Mouse (Mus musculus) adrenal gland, adult (tissue): ENCODE data around the gene Olfr1426.
"Not testable (repeated sequence)": the region's sequence is repeated elsewhere in the genome, so short reads cannot be mapped to it uniquely, and the experiment has no call there.

Experiments
- DNase-seq, 2 experiments: peaks; one replicate each; pipeline ENCODE4 v3.0.0; 2022 to 2023; ENCODE audit warnings: low spot score in 1 of 2; ENCODE audit not compliant: inconsistent age in 2 of 2

Gene Olfr1426

DNA sequence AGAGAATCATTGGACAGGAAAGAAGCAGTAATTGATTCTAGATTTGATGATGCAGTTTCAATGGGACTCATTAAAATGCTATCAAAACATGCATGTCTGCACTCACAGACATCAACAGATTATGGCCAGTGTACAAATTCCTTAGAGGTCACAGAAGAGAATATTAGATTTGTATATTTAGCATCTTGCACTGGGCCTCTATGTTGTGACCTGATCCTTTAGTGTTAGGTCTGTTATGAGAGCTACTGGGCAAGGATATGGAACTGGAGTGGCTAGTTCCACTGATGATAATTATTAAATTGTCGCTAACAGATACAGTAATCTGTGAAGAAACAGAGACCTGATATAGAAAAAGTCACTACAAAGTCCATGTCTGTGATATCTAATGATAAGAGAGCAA is at the start of gene Olfr1426:
Olfr1426 (minus strand) TSS at position 101 of the 400 bp plus-strand sequence.
- DNase-seq: no peak

DNA sequence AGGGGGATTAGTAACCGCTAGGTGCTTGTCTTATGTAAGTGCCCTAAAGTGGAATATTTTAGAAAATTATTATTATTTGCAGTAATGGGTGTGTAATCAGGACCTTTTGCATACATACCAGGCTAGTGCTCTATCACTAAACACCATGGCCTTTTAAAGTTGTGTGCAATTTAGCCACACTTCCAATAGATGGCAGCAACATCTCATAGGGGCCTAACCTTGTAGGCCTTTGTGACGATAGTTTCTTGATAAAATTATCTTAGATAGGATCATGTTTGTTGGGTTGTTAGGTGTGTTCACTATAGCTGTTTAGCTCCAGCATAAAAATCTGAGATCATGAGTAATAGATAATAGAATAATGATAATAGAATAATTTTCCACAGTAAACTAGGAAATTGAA is 42.5 kb upstream of the Olfr1426 start:
- DNase-seq: peak; percentile 11 to 74

DNA sequence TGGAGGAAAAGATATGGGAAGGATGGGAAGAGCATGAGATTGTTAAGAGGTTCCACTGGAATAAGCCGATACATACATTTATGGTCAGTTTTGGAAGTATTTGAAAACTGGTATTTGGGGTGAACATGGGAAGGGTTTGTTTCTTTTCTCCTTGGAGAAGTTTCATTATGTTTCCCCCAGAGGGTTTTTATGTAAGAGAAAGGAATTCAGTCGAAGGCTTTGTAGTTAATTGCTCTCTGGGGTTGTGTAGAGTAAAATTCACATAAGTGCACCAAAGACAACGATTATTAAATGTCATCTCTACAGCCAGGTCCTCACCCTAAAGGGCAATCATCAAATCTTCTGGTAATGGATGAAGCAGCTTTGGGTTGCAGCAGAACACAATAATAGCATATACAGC is 31.3 kb upstream of the Olfr1426 start, which contains the start of gene Olfr76:
Olfr76 (minus strand) TSS at position 101 of the 400 bp plus-strand sequence.
- DNase-seq: no peak

DNA sequence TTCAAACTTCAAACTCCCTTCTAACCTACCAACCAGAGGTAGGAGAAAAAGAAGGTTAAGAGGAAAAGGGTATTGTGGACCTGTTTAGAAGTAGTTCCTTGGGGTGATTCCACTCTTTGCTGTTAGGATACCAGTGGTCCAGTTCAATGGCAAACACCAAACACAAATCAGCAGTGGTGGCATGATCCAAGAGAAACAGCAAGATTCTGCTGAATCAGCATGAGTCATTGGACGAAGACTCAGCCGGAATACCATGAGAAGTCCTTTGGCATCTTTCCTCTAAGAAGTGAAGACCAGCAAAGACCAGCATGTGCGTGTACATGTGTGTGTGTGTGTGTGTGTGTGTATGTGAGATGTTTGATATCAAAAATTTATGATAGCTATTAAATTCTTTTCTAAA is 24.7 kb upstream of the Olfr1426 start:
- DNase-seq: no peak

DNA sequence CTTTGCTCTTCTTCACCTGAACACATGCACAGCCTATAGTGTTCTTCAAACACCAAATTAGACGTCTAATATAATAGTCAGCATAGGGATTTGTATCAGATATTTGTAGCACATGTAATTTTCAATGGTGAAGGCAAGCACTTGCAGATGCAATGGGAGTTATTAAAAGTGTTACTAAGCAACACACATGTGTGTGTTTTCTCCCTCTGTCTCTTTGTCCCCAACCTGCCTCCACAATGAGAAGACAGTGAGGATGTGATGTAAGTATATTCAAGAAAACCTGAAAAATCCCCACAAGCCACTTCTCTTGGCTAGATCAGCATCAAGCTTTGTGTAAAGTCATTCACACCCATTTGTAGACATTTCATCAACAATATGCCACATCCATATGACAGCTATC is 24.0 kb upstream of the Olfr1426 start, which contains the start of gene Olfr1428:
Olfr1428 (minus strand) TSS at position 101 of the 400 bp plus-strand sequence.
- DNase-seq: no peak

DNA sequence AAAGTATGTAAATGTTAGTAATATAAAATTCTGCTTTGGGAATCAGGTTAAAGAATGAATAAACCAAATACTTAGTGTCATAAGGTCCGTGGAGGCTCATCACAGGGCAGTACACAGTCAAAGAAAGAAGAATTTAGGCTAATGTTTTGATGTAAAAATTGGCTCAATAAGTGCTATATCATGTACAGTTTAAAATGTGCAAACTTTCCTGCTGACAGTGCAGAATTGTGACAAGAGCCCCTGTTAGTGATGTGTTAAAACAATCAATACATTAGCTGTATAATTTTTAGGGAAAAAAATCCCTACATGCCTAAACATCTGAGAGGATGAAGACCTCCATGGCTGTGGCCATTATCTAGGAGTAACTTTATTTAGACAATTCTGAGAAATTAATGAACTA is 22.0 kb upstream of the Olfr1426 start:
- no peak for DNase-seq

DNA sequence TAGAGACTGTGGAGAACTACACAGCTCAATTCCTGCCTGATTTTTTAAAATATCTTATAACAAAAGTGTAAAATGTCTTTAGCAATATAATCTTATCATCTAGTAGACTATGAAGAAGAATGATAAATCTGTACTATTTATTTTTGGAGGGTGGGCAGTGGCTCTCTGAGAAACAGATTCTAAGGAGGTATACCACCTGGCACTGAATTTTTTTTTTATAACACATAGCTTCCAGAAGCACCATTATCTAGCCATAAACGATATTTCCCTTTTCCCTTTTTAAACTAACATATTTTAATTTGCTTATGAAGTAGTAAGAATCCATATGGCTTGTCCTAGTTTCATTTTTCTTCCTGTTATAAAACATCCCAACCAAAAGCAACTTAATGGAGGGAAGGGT is 12.7 kb upstream of the Olfr1426 start:
- no peak for DNase-seq

DNA sequence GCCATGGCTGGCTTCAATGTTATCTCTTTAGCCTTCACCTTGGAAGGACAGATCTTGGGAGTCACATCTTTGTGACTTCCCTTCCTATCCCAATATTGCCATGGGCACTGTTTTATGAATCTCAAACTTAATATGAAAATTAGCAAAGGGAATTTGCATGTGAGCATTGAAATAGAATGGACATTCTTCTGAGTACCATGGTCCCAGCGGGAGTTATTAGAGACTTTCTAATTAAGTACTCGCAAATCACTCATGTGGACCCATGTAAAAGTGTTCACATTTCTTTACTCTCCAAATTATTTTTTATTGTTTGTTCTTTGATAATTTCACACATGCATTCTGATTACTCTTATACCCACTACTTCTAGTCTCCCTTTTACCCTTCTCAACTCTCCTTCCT is 11.4 kb upstream of the Olfr1426 start, which contains the start of gene Olfr1427:
Olfr1427 (minus strand) TSS at position 101 of the 400 bp plus-strand sequence.
- DNase-seq: no peak

DNA sequence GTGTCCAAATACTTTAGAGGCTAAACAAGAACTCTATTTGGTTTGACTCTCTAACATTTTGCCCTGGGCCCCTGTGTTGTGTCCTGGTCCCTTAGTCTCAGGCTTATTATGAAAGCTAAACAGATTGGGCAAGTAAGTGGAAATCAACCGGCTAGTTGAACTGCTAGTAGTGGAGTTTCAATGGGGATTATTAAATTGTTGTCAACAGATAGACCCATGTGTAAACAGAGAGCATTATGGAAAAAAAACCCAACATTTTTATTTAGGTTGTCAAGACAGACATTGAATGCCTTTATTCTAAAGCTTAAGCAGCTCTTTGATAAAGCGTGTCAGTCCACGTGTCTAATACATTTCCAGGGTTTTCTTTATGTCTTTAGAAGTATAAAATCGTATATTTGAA is 14.2 kb downstream of the Olfr1426 start, which contains the start of gene Olfr1425:
Olfr1425 (minus strand) TSS at position 101 of the 400 bp plus-strand sequence.
- not testable (repeated sequence) for DNase-seq

DNA sequence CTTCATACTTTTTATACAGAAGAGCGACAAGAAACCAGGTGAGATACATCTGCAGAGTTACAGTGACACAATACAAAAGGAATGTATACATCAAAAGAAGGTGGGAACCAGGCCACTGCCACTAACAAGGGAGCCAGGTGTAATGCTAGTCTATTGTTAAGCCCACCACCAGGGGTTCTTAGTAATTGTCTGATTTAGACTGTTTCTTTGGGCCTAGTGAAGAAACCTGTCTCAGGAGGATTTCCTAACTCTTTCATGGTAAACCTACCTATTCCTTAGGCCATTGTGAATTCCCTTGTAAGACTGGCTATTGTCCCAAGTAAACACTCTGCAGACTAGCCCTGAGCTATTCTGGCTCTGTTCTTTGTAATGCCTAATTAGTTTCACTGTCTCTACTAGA is 22.3 kb downstream of the Olfr1426 start:
- DNase-seq: not testable (repeated sequence)

DNA sequence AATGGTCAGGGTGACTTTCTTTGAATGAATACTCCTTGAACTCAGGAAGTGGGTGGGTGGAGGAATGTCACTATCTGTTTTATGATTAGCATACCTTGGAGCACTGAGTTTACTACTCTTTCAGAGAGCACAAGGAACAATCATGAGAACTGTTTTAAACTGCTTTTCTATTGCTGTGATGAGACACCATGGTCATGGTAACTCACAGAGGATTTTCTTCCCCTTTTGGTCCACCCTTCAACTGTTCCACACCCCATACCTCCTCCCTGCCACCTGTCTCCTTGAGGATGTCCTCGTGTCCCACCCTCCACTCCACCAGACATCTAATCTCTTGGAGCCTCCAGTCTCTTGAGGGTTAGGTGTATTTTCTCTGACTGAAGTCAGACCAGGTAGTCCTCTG is 24.0 kb downstream of the Olfr1426 start:
- DNase-seq: not testable (repeated sequence)

DNA sequence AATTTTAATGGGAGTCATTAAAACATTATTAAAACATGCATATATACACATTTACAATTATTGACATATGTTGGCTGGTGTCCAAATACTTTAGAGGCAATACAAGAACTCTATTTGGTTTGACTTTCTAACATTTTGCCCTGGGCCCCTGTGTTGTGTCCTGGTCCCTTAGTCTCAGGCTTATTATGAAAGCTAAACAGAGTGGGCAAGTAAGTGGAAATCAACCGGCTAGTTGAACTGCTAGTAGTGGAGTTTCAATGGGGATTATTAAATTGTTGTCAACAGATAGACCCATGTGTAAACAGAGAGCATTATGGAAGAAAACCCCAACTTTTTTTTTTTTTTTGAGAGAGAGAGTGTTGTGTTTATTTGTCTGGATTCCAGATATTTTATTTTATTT is 29.2 kb downstream of the Olfr1426 start, which contains the start of gene Olfr1424:
Olfr1424 (minus strand) TSS at position 101 of the 400 bp plus-strand sequence.
- not testable (repeated sequence) for DNase-seq

DNA sequence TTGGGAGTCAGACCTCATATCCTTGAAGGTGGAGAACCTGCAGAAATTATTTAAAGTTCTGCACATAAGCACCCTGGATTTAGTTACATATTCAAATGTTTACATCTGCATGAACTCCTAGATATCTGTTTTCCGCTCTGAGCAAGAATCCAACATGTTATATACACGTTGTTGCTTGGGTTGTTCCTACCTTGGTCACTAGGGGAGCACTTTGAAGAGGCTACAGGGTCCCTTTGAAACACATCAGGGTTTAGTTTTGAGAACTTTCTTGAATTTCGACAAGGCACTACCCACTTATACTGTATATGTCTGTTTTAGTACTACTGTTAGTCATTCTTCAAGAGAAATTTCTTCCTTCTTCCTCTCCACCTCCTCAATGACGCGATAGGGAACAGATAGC is 48.6 kb downstream of the Olfr1426 start:
- DNase-seq: no peak

DNA sequence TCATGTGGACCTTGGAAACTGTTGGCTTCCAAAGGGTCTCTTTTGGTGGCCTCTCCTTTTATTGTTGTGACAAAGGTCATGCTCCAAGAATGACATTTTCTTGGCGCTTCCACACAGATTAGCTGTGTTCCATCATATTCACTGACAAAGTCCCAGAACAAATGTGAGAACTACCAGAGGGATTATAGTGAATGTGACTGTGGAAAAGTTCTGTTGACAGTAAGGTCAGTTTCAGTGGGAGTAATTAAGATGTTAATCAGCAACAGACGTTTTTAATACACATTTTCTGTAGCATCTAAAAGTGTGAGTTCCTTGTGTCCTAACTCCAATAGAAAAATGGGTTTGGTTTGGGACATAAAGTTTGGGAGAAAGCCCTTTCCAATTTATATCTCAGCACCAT is 50.6 kb downstream of the Olfr1426 start, which contains the start of gene Olfr1423:
Olfr1423 (minus strand) TSS at position 101 of the 400 bp plus-strand sequence.
- DNase-seq: no peak

DNA sequence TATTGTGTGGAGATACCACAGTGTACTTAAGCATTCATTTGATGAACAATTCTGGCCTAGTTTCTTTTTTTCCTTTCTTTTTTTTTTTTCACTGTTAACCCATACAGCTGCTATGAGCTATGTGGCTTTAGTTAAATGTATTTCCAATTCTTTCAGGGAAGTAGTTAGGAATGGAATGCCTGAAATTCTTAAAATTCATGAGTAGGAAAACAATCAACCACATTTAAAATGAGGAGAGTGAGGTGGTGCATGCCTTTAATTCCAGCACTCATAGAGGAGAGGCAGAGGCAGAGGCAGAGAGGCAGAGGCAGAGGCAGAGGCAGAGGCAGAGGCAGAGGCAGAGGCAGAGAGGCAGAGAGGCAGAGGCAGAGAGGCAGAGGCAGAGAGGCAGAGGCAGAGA is 54.1 kb downstream of the Olfr1426 start:
- no peak for DNase-seq
